Mouse (Mus musculus) left cerebral cortex, adult 9 months (tissue): Measurements from ENCODE around the gene Avpr1b.
A peak's percentile ranks its signal among the peaks of the same experiment; 100 is the strongest.
"Not testable (repeated sequence)": the region's sequence is repeated elsewhere in the genome, so short reads cannot be mapped to it uniquely, and the experiment has no call there.

ENCODE experiments used
- DNase-seq, 2 experiments: peaks; one replicate each; pipeline ENCODE4 v3.0.0; 2022; ENCODE audit warnings: low spot score in 2 of 2

Gene Avpr1b

DNA sequence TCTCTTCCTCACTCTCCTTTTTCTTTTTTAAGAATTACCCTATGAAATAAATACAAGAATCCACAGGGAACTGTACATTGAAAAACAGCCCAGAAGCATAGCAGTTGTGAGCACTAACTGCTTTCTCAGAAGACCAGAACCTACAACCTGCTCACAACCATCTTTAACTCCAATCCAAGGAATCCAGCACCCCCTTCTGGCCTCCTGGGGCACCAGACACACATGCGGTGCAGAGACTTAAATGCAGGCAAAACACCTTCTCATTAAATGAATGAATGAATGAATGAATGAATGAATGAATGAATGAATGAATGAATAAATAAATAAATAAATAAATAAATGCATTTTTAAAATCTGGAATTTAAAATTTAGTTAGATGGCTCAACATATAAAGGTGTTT is 19.5 kb downstream of the Avpr1b start:
- no peak for DNase-seq

GRCm38 (mm10) chr1:131619348-131619747 is 20.3 kb downstream of the Avpr1b start:
- DNase-seq, result no peak

- DNase-seq, result no peak
Measured at GRCm38 (mm10) chr1:131623644-131624043, 24.6 kb downstream of the Avpr1b start.

DNA sequence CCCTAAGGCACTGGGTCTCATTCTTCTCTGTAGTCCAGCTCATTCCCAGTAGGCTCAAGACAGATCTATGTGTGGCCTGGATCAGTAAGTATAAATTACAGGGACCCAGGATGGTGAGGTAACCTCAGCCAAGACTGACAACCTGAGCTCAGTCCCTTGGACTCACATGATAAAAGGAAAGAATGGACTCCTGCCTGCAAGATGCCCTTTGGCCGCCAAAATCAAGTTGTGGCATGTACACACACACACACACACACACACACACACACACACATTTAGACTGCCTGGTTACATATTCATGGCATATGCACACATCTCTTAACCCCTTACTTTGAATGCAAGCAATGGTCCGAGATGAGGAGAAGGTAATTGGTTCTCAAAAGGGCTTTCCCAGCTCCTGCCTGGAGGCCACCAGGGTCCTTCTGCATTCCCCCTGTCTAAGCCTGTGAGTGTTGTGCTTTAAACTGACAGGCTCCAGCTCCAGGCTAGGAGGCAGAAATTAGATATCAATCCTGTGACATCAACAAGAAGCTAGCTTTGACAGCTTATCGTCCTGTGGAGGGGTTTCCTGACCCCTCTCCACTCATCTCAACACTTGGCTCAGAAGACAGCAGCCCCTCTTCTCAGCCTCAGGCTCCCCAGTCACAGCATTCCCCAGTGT is 25.3 kb downstream of the Avpr1b start:
- no peak for DNase-seq

DNA sequence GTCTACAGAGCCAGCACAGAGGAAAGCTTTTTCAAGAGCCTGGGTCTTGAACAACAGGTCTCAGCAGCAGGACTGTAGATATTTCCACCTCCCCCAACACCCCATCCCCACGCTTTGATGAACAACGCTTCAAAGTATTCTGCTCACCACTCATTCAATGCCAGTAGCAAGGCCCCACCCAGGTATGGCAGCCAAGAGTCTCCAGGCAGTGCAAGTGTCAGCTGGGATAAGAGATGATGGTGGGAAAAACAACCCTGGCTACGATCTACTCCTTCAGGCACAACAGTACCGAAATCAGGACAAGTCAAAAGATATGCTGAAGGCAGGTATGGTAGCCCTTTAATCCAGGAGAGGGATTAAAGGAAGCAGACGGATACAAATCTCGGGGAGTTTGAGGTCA is 27.2 kb downstream of the Avpr1b start:
- no peak for DNase-seq

DNA sequence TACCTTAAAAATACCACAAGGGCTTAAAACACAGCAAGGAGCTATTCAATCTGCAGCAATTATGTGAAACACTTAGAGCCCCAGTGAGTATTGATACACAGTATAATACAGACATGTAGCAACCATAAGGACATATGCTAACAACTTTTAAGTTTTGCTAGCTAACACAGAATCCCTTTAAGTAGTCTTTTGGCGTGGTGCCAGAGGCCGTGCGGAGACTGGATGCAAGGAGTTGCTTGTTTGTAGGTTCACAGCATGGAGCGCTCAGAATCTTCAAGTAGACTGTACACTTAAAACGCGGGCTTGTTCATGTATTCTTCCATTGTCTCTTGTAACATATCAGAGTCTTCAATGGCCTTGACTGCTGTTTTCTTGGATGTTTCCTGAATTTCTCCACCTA is 33.2 kb downstream of the Avpr1b start:
- DNase-seq, result not testable (repeated sequence)

GRCm38 (mm10) chr1:131634495-131634894 is 35.5 kb downstream of the Avpr1b start:
- no peak for DNase-seq

GRCm38 (mm10) chr1:131637791-131638540 is 38.9 kb downstream of the Avpr1b start, which contains the start of gene Ctse:
TSS of gene Ctse (plus strand) at chr1:131638306.
- DNase-seq, result no peak

- no peak for DNase-seq
Measured at GRCm38 (mm10) chr1:131638541-131639421, 39.7 kb downstream of the Avpr1b start.

GRCm38 (mm10) chr1:131640062-131640461 is 41.0 kb downstream of the Avpr1b start:
- DNase-seq, result no peak

DNA sequence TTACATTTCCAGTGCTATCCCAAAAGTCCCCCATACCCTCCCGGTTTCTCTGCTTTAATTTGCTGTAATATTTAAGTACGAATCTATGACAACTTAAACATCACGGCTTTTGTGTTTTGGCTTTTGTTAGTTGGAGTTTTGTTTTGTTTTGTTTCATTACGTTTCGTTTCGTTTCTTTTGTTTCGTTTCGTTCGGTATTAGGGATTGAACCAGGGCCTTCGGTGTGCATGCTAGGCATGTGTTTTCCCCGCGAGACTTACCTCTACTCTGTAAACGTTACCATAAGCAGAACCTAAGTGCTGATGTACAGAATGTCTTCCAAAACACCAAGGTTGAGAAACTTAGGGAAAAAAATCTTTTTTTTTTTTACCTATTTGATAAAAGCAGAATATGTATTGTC is 42.5 kb downstream of the Avpr1b start:
- no peak for DNase-seq

GRCm38 (mm10) chr1:131642251-131642650 is 43.2 kb downstream of the Avpr1b start:
- no peak for DNase-seq

DNA sequence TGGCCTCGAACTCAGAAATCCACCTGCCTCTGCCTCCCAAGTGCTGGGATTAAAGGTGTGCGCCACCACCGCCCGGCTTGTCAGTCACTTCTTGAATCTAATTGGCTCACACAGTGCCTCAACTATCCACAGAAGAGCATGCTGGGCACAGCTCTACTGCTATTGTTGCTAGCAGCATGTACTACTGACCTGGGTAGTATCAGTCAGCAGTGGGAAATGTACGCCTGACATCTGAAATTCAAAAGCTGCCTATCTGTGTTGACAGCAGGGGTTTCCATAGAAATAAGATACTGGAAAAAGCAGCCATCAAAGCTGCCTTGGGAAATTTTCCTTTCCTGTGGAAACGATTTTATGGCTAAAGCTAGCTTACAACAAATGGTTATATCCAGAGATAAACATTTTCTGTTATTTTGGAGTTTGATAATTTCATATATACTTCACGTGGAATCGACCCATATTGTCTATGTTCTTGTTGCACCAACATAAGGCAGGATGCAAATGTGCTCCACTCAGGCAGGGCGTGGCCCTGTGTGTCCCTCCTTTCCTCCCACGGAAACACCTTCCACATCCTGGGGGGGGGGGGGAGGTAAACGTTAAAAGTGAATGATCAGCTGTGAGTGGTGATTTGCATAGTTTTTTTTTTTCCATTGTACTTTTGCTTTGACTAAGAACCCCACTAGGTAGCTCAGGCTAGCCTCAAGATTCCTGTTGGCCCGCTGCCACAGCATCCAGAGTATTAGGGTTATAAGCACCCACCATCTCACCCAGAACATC is 53.8 kb downstream of the Avpr1b start:
- DNase-seq, result no peak

DNA sequence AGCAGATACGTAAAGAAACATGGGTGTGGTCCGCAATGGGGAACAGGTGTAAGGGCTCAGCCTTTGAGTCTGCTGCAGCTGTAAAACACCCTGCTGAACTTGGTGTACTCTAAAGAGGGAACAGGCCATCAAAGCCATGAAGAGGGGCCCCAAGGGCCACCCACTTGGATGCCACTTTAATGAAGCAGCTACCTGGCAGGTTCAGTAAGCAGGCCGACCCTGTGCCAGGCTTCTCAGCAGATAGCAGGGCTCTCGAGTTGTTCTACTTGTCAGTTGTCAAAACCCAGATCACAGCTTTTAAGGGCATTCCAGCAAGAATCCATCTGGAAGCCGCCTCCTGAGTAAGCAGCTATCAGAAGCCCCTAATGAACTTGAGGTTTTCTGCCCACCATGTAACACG is 56.6 kb downstream of the Avpr1b start:
- no peak for DNase-seq

DNA sequence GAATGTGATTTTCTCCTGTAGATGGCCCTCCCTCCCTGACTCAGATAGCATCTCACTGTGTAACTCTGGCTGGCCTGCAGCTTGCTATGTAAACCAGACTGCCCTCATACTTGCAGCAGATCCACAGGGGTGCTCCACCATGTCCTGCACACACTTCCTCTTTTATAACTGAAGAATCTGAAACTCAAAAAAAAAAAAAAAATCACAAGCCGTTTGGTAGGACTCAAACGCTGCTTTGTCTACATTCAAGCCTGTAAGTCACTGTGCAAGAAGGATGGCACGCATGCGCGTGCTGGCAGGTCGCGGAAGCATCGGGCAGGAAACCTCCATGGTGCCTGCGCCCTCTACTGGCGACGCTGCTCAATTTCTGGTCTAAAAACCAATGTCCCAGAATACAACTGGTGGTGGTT is 58.9 kb downstream of the Avpr1b start:
- peak; percentile 73 to 94 for DNase-seq

- no peak for DNase-seq
Measured at GRCm38 (mm10) chr1:131659512-131660085, 60.6 kb downstream of the Avpr1b start.

DNA sequence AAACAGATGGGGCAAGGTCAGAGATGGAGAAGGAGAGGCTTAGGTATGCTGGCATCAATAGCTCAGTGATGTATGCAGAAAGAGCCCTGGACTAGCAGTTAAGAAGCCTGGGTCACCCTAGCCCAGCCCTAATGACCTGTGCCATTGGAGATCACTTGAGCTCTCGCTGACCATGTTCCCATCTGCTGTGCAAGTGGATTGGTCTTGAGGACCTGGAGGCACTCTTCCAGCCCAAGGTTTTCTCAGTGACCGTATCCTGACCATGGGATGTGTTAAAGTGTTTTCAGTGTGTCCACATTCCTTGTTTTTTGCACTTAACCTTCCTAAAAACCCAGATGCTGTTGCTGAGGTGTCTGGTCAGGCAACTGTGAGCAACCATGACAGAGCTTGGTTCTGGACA is 61.2 kb downstream of the Avpr1b start:
- no peak for DNase-seq

DNA sequence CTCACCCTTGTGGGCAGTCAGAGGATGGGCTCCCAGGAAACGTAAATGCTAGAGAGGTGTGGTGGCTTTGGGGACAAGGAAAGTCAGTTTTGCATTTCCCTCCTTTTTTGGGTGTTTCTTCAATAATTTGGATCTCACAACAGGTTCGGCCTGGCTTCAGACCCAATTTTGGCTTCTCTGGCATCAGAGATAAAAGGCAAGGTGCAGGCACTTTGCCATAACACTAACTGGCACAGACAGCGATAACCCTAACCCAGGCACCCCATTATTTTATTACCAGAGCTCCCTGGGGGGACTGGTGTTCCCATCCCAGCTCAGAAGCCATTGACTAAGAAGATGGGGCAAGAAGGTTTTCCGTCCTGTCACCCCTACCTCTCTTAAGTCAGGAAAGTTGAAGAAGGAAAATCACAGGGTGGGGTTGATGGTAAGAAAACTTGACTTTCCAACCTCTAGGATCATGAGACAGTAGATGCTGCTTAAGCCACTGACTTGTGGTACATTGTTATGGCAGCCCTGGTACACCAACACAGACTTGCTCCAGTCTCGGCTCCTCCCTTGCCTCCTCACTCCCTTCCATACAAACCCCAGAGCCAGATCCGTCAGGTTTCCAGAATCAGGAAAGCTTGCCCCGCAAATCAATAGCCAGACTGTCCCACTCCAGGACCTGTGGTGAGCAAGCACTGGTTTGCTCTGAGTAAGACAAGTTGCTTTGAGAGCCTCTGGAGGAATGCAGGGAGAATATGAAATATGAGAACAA is 61.9 kb downstream of the Avpr1b start:
- DNase-seq, result no peak
